Mouse (Mus musculus): ENCODE results near the gene Gm4302. TPM values are rescaled to one million over a fixed set of nuclear protein-coding genes. Genes with fewer than 3 reads are reported as not detected.
"Not testable (repeated sequence)": the region's sequence is repeated elsewhere in the genome, so short reads cannot be mapped to it uniquely, and the experiment has no call there.

Gene Gm4302
- not detected in 2 replicates for polyA plus RNA-seq (2015; fragmentation: Nextera tagmentation; extraction: Ambion mirVana)

GRCm38 (mm10) chr10:100340536-100340935 lies at the start of gene Gm4302:
Gene Gm4302, plus strand, starts transcription at chr10:100340836.
- no CpG with 5 or more reads among the region's 3 CpGs for WGBS

GRCm38 (mm10) chr10:100296105-100296504 lies 44.5 kb upstream of the Gm4302 start:
- H3K27me3 ChIP-seq (ENCODE audit: control insufficient read depth, insufficient read depth, low read length): no peaks in the 10 kb centered on the region
- no peak overlapping the region for H3K9ac ChIP-seq (ENCODE audit: low read length)
- H3K9me3 ChIP-seq (replicated peaks; ENCODE audit: control insufficient read depth, low read length): no peaks in the 10 kb centered on the region
- WGBS: 73% methylated on average over 2 of the region's 2 CpGs
- H3K27ac ChIP-seq (ENCODE audit: low read length): no peak overlapping the region
- H3K36me3 ChIP-seq (ENCODE audit: control insufficient read depth, insufficient read depth): no peaks in the 10 kb centered on the region
- H3K4me3 ChIP-seq (ENCODE audit: low read length): no peak overlapping the region
- no peaks in the 10 kb centered on the region for H3K4me1 ChIP-seq (ENCODE audit: control insufficient read depth, insufficient read depth, low read length)
- H3K4me2 ChIP-seq (ENCODE audit: low read depth, low read length): no peak overlapping the region
- no peak for ATAC-seq (replicated peaks; ENCODE audit: extremely low read depth, insufficient read depth, low FRiP score)

More at GRCm38 (mm10) chr10:100340536-100340935, at the start of gene Gm4302:
- not testable (repeated sequence) for ATAC-seq (replicated peaks; ENCODE audit: extremely low read depth, insufficient read depth, low FRiP score); H3K4me2 ChIP-seq (ENCODE audit: low read depth, low read length); H3K4me3 ChIP-seq (ENCODE audit: low read length); H3K36me3 ChIP-seq (ENCODE audit: control insufficient read depth, insufficient read depth); H3K27me3 ChIP-seq (ENCODE audit: control insufficient read depth, insufficient read depth, low read length); H3K27ac ChIP-seq (ENCODE audit: low read length); H3K9ac ChIP-seq (ENCODE audit: low read length); H3K9me3 ChIP-seq (replicated peaks; ENCODE audit: control insufficient read depth, low read length); H3K4me1 ChIP-seq (ENCODE audit: control insufficient read depth, insufficient read depth, low read length)

- H3K9me3 ChIP-seq (replicated peaks; ENCODE audit: control insufficient read depth, low read length); ATAC-seq (replicated peaks; ENCODE audit: extremely low read depth, insufficient read depth, low FRiP score); H3K27me3 ChIP-seq (ENCODE audit: control insufficient read depth, insufficient read depth, low read length); H3K27ac ChIP-seq (ENCODE audit: low read length); H3K4me3 ChIP-seq (ENCODE audit: low read length); H3K9ac ChIP-seq (ENCODE audit: low read length); H3K36me3 ChIP-seq (ENCODE audit: control insufficient read depth, insufficient read depth); H3K4me1 ChIP-seq (ENCODE audit: control insufficient read depth, insufficient read depth, low read length); H3K4me2 ChIP-seq (ENCODE audit: low read depth, low read length): not testable (repeated sequence)
These were observed 40.5 kb upstream of the Gm4302 start for GRCm38 (mm10) chr10:100300106-100300505.

GRCm38 (mm10) chr10:100335376-100335775 lies 5.3 kb upstream of the Gm4302 start, which contains the start of gene Gm4301:
Gene Gm4301, plus strand, starts transcription at chr10:100335676.
- H3K9ac ChIP-seq (ENCODE audit: low read length); ATAC-seq (replicated peaks; ENCODE audit: extremely low read depth, insufficient read depth, low FRiP score); H3K4me2 ChIP-seq (ENCODE audit: low read depth, low read length); H3K27me3 ChIP-seq (ENCODE audit: control insufficient read depth, insufficient read depth, low read length); H3K4me3 ChIP-seq (ENCODE audit: low read length); H3K27ac ChIP-seq (ENCODE audit: low read length); H3K9me3 ChIP-seq (replicated peaks; ENCODE audit: control insufficient read depth, low read length); H3K36me3 ChIP-seq (ENCODE audit: control insufficient read depth, insufficient read depth); H3K4me1 ChIP-seq (ENCODE audit: control insufficient read depth, insufficient read depth, low read length): not testable (repeated sequence)
- WGBS: no CpG with 5 or more reads among the region's 2 CpGs

- not testable (repeated sequence) for H3K4me3 ChIP-seq (ENCODE audit: low read length); H3K9me3 ChIP-seq (replicated peaks; ENCODE audit: control insufficient read depth, low read length); H3K4me1 ChIP-seq (ENCODE audit: control insufficient read depth, insufficient read depth, low read length); H3K27me3 ChIP-seq (ENCODE audit: control insufficient read depth, insufficient read depth, low read length); ATAC-seq (replicated peaks; ENCODE audit: extremely low read depth, insufficient read depth, low FRiP score); H3K36me3 ChIP-seq (ENCODE audit: control insufficient read depth, insufficient read depth); H3K9ac ChIP-seq (ENCODE audit: low read length); H3K27ac ChIP-seq (ENCODE audit: low read length); H3K4me2 ChIP-seq (ENCODE audit: low read depth, low read length)
- no CpG with 5 or more reads among the region's 3 CpGs for WGBS
These were observed 5.0 kb downstream of the Gm4302 start, which contains the start of gene Gm4303 for GRCm38 (mm10) chr10:100345672-100346071. Gene Gm4303, plus strand, starts transcription at chr10:100345972.

GRCm38 (mm10) chr10:100350793-100351192 lies 10.2 kb downstream of the Gm4302 start, which contains the start of gene Gm4305:
Gene Gm4305, plus strand, starts transcription at chr10:100351093.
- ATAC-seq (replicated peaks; ENCODE audit: extremely low read depth, insufficient read depth, low FRiP score); H3K4me3 ChIP-seq (ENCODE audit: low read length); H3K9ac ChIP-seq (ENCODE audit: low read length); H3K36me3 ChIP-seq (ENCODE audit: control insufficient read depth, insufficient read depth); H3K4me2 ChIP-seq (ENCODE audit: low read depth, low read length); H3K27me3 ChIP-seq (ENCODE audit: control insufficient read depth, insufficient read depth, low read length); H3K4me1 ChIP-seq (ENCODE audit: control insufficient read depth, insufficient read depth, low read length); H3K27ac ChIP-seq (ENCODE audit: low read length); H3K9me3 ChIP-seq (replicated peaks; ENCODE audit: control insufficient read depth, low read length): not testable (repeated sequence)
- WGBS: no CpG with 5 or more reads among the region's 3 CpGs

- not testable (repeated sequence) for H3K4me1 ChIP-seq (ENCODE audit: control insufficient read depth, insufficient read depth, low read length); H3K27ac ChIP-seq (ENCODE audit: low read length); H3K9me3 ChIP-seq (replicated peaks; ENCODE audit: control insufficient read depth, low read length); H3K27me3 ChIP-seq (ENCODE audit: control insufficient read depth, insufficient read depth, low read length); H3K9ac ChIP-seq (ENCODE audit: low read length); H3K36me3 ChIP-seq (ENCODE audit: control insufficient read depth, insufficient read depth); H3K4me3 ChIP-seq (ENCODE audit: low read length); ATAC-seq (replicated peaks; ENCODE audit: extremely low read depth, insufficient read depth, low FRiP score); H3K4me2 ChIP-seq (ENCODE audit: low read depth, low read length)
- WGBS: 53% methylated on average over 2 of the region's 2 CpGs
These were observed 16.2 kb downstream of the Gm4302 start for GRCm38 (mm10) chr10:100356841-100357240.

GRCm38 (mm10) chr10:100361038-100361437 lies 20.4 kb downstream of the Gm4302 start, which contains the start of gene Gm4307:
Gene Gm4307, plus strand, starts transcription at chr10:100361338.
- not testable (repeated sequence) for ATAC-seq (replicated peaks; ENCODE audit: extremely low read depth, insufficient read depth, low FRiP score); H3K9ac ChIP-seq (ENCODE audit: low read length); H3K4me3 ChIP-seq (ENCODE audit: low read length); H3K4me1 ChIP-seq (ENCODE audit: control insufficient read depth, insufficient read depth, low read length); H3K9me3 ChIP-seq (replicated peaks; ENCODE audit: control insufficient read depth, low read length); H3K4me2 ChIP-seq (ENCODE audit: low read depth, low read length); H3K27ac ChIP-seq (ENCODE audit: low read length); H3K27me3 ChIP-seq (ENCODE audit: control insufficient read depth, insufficient read depth, low read length); H3K36me3 ChIP-seq (ENCODE audit: control insufficient read depth, insufficient read depth)
- no CpG with 5 or more reads among the region's 3 CpGs for WGBS

GRCm38 (mm10) chr10:100382460-100382859 lies 41.8 kb downstream of the Gm4302 start, which contains the start of gene Gm4312:
Gene Gm4312, minus strand, starts transcription at chr10:100382560.
- no CpG with 5 or more reads among the region's 2 CpGs for WGBS
- not testable (repeated sequence) for H3K4me2 ChIP-seq (ENCODE audit: low read depth, low read length); H3K4me1 ChIP-seq (ENCODE audit: control insufficient read depth, insufficient read depth, low read length); H3K9ac ChIP-seq (ENCODE audit: low read length); H3K27me3 ChIP-seq (ENCODE audit: control insufficient read depth, insufficient read depth, low read length); H3K36me3 ChIP-seq (ENCODE audit: control insufficient read depth, insufficient read depth); H3K9me3 ChIP-seq (replicated peaks; ENCODE audit: control insufficient read depth, low read length); H3K4me3 ChIP-seq (ENCODE audit: low read length); ATAC-seq (replicated peaks; ENCODE audit: extremely low read depth, insufficient read depth, low FRiP score); H3K27ac ChIP-seq (ENCODE audit: low read length)

Data from heart, embryonic 16.5 days (tissue).